Mouse (Mus musculus): ENCODE measurements around the gene Gna12.

DNA sequence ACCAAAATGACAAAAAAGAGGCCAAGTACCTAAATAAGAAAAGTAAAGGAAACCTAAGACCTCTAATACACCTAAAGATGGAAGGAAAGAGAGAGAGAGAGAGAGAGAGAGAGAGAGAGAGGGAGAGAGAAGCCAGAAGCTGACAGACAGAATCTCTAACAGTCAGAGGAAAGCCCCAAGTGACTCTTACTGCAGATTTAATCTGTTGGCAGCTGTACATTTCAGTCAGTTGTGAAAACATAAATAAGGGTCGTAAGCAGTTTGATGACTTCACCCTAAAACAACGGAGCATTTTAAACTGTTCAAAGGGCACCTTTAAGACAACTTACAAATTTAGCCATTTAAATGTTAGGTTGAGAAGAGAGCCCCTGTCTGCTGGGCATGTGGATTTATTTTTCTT is 39.8 kb downstream of the Gna12 start:
- TF ChIP-seq CTCF (IDR thresholded peaks at IDR 0.05; ENCODE audit: low read depth, low read length): no peak
- no peak for TF ChIP-seq POLR2A (IDR thresholded peaks at IDR 0.05; ENCODE audit: extremely low read depth, insufficient read depth, low read length)

Data from liver, adult 2 months (tissue).